Mouse (Mus musculus) spleen, adult 18-20 months (tissue): ENCODE measurements around the gene 1600014C23Rik.

Experiments
- DNase-seq, 2 experiments: peaks; one replicate each; pipeline ENCODE4 v3.0.0; 2022; ENCODE audit warnings: mixed read lengths in 2 of 2

The 1600014C23Rik gene

DNA sequence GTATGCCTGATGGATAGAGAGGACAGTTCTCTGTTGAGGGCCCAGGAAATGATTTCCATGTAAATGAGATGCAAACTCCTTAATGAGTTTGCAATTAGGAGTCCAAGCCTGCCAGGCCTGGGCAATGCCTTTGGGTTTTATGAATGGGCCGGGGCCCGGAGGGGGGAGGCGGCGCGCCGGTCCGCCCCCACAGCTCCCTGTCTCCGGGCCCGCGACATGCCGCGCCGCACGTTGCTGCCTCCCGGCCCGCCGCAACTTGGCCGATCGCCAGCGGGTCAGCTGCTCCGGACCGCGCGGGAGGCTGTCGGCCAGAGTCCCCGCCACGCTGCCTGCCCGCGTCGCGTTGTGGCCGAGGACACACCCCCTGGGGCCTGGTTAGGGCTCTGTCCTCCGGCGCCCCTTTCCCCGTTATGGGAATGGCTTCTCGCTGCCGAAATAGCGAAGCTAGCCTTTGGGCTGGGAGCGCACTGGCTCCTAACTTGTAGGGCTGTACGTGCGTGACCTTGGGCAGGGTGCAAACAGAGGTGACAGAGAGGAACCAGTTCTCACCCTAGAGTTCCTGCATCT, at the start of gene 1600014C23Rik:
TSS of gene 1600014C23Rik (minus strand) at position 110 of the 567 bp plus-strand sequence.
- no peak for DNase-seq

DNA sequence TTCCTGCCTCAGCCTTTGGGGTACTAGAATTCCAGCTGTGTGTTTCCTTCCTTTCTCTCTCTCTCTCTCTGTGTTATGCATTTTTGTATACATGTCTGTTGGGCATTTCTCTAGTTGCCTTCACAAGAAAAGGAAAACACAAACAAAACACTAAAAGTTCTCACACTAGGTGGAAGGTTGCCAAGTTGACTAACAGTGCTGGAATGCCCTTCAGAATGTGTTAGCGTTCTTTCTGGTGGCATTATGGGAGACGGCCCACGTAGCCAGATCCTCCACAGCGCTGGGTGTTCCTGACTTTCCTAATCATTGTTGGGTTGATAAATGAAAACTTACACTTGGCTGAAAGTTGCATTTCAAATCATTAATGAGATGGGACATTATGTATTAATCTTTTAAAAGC, 44.8 kb upstream of the 1600014C23Rik start:
- DNase-seq: no peak

DNA sequence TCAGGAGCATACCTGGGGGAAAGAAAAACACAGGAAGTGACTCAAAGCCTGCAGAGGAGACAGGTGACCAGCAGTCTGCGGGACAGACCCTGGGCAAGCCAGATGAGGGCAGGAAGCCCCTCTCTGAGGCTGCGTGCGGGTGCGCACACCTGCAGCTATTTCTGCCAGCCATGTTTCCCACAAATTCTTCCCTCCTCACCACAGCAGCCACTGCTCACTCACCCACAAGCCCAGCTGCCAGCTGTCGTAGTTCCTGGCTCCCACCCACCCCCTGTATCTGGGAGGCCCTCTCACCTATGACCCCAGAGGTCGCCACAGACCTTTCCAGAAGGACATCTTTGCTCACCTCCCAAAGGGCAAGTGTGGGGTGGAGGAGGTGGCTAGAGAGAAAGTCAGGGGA, 43.8 kb upstream of the 1600014C23Rik start:
- no peak for DNase-seq

DNA sequence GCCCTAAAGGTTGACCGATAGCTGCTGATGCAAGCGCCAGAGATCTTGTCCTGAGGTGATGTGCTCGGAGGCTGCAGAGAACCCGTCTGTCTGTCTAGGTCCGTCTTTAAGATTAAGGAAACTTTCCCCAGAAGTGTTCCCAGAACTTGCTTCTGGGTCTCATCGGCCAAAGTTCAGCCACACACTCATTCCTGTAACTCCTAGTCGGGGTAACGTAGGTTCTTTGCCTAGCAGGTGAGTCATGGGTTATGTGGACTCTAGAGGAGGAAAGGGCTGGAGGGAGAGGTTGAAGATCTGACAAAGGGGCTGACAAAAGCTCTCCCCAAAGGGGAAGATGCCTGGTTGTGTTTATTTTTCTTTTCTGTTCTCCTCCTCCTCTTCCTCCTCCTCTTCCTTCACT, 42.5 kb upstream of the 1600014C23Rik start:
- no peak for DNase-seq

DNA sequence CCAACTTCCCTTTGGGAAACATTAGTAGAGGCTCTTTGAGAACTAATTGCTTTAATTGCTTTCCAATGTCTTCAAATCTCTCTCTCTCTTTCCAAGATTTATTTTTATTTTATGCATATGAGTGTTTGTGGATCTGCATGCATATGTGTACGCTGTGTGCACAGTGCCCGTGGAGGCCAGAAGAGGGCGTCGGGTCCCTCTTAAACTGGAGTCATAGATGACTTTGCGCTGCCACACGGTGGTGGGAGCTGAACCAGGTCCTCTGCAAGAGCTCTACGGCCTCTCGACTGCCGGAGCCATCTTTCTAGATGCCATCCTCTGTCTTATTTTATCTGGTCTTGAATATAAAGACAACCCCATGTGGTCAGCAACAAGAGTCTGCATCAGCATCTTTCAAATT, 41.8 kb upstream of the 1600014C23Rik start:
- no peak for DNase-seq

DNA sequence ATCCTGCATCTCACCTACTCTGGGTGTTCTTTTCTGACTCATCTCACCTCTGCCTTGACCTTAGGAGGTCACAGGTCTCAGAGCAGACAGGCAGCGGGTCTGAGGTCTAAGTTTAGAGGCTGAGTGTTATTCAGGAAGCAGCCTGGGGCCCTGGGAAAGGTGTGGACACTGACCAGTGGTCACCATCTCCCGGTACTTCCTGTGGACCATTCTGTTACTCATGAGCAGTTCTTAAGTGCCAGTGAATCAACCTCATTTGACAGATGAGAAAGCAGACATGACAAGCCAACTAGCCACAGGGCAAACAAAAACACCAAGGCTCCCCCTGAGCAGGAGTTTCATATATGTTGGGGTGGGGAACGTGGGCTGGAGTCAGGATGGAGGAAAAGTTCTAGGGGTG, 38.9 kb upstream of the 1600014C23Rik start:
- no peak for DNase-seq

DNA sequence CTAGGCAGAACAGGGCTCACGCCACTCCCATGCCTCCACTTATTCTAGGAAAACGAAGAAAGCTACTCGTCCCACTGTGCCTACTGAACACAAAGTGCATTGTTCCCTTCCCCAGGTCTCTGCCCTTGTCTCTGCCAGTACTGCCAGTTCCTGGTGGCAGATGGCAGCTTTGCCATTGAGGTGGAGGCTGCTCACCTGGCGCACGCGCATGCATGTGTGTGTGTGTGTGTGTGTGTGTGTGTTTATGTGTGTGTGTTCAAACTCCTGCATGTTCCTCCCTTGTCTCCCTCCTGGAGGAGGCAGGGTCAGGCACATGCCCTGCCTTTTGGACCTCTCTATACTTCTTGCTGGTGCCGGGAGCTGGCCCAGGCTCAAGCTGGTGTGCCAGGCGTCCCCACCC, 38.5 kb upstream of the 1600014C23Rik start:
- no peak for DNase-seq

DNA sequence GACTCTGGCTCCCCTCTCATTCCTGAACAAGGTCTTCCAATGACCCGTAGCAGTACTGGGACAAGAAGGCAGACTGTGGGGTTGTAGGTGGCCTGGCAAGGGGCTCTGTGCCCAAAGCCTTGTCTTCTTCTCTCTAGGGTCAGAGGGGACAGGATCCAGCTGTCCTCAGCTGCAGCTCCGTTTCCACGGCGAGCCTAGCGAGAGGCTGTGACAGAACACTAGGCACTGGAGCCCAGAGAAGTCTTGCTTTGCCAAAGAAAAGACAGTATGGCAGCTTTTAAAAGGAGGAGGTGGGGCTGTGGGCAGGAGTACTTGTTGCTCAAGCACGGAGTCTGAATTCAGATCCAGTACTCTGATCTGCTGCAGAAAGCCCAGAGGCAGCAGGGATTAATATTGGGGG, 36.8 kb upstream of the 1600014C23Rik start:
- DNase-seq: no peak

DNA sequence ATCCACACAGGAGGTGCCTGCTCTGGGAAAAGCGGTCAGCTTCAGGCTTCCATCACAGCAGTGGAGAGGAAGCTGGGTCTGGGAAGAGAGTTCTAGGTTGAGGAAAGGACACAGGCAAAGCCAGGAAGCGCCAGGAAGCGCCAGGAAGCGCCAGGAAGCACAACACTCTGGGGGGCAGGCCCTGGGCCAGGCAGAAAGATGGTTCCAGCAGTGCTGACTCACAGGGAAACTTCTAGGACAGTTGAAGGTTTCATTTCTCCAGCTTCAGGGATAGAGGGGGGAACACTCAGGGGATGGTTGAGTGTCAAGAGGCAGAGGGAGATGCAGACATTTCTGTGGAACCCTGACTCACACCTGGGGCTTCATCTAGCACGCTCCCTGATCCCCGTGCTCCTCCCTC, 36.2 kb upstream of the 1600014C23Rik start:
- DNase-seq: no peak

DNA sequence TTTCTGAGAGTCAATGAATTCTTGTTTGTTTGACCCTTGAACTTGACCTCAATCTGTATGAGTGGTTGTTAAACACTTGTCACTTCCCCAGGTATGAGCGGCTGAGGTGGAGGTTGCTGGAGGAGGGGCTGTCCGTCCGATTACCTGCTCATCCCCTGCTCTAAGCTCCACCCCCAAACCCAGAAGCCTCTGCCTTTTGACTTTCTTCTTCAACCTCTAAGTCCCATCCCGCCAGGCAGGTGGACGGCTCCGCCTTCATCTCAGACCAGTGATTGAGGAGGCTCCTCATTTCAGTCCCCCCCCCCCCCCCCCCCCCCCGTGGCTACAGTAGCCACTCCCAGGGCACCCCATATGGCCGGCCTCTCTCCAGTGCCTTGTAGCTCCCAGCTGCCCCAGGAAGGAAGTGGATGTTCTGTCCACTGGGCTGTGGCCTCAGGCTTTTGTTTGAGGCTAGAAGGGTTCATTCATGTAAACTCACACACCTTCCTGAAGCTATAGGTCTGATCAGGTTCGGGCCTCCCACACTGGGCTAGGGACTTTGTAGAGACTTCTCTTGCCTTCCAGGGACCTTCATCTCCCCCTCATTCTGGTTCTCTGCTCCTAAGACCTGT, 34.0 kb upstream of the 1600014C23Rik start:
- DNase-seq: no peak

DNA sequence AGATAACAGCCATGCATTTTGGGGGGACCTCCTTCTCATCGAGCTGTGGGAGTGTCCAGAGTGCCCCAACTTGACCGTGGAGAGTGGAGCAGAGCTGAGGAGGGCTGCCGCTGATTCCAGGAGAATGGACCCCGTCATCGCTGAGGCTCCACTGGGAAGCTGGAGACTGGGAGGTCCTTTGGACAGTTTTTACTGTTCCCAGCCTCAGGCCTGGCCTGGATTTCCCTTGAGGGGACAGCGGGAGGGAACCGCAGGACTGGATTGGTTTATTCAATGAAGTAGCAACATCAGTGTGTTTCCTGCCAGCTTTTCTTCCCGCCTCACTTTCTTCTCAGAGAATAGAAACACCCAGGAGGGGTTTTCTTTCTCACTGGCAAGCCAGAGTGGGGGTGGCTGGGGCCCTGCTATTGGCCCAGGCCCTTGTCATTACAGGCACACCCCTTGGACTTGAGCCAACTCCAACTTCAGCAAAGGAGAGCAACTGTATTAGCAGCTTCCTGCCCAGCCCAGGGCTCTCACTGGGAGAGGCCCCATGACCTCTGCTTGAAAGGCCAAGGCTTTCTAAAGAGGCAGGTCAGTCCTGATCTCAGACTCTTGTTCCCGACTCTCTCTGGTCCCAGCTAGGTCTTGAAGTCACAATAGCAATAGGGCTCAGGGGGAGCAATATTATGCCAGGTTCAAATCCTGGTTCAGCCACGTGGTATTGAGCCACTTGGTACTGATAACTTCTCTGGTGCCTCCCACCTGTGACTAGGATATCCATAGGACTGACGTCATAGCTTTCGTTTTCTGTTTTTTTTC, 33.3 kb upstream of the 1600014C23Rik start:
- DNase-seq: peak; percentile 20

DNA sequence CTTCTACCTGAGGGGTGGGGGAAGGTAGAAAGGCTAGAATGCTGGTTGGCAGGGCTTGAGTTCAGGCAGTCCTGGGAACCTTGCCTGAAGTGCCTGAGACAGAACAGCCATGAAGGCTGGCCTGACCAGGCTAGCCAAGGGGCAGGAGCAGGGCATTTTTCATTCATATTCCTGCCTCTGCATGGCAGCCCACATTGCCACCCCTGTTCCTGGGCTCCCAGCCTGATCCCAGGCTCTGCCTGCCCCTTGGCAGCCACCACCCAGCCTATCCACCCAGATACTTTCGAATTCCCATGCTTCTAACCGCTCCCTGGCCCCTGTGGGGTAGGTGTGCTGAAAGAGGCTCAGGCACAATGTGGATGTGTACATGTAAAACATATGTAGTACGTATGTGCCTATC, 32.3 kb upstream of the 1600014C23Rik start:
- DNase-seq: no peak

DNA sequence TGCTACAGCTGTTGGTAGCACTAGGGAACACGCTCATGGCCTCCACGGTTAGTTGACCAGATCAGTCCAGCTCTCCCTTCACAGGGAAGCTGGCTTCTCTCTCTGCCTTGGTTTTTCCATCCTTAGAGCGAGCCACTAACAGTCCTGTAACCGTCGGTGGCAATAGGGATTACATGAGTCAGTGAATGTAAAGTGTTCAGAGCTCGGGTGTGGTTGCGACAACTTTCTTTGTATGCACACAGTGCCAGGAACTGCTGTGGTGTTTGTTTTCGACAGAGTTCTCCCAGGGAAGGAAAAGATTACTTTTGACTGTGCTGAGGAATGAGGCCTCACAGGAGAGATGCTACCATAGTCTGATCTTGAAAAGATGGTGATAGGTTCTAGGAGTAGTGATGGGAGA, 29.5 kb upstream of the 1600014C23Rik start:
- DNase-seq: no peak

DNA sequence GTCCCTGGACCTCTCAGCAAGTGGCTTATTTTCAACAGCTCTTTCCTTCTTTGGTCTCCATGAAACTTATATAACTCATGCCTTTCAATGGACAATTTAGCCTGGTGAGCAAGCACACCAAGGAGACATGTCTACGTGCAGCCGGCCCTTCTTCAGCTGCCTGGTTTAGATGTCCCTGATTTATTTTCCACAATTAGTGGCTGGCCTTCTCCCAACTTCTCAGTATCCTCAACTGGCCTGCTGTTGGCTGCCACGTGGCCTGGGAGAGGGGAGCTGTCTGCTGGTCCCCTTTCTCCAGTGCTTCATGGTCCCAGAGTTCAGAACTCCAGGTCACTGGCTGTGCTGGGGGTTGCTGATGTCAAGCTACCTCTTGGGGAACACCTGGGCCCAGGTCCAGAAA, 28.3 kb upstream of the 1600014C23Rik start:
- no peak for DNase-seq

DNA sequence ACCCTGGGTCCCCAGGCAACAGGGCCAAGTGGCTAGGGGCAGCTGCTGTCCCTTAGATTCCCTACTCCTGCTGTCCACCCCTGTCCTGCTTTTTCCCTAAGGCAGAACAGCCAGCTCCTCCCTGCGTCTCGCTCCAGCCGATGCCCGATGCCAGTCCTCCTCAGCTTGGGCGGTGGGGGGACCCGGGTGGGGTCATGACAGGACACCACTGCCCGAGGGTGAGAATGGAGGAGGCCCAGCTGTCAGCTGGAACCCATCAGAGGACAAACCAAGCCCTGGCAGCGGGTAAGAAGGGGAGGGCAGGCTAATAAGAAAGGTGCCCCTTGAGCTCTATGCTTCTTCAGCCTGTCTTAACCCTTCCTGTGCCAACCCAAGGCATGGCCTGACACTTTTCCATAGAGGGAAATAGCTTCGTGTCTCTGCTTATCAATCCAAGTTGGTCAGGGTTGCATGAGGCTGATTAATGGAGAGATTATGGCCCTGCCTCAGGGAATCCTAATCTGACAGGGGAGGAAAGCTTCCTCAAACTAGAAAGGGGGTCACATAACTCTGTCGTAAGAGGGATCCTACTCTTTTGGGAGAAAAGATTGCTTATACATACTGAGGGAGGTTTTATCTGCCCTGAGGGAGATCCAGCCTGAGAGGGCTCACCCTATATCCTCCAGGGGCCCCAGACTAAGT, 27.5 kb upstream of the 1600014C23Rik start:
- DNase-seq: no peak

DNA sequence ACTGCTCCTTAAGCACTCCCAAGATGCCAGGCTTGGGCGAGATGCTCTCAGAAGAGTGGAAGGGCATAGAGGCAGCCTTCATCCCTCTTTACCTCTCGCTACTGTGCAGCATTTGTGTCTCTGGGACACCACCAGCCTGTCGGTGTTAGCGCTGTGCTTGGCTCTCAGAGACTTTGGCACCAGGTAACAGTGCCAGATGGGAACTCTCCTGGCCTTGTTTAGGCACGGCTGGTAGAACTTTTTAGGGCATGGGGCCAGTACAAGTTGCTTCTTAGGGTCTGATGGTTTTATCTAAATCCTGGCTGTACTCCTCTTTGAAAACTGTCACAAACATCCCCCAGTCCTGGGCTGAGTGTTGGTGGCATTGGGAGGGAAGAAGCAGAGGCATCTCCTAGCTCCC, 26.1 kb upstream of the 1600014C23Rik start:
- no peak for DNase-seq

DNA sequence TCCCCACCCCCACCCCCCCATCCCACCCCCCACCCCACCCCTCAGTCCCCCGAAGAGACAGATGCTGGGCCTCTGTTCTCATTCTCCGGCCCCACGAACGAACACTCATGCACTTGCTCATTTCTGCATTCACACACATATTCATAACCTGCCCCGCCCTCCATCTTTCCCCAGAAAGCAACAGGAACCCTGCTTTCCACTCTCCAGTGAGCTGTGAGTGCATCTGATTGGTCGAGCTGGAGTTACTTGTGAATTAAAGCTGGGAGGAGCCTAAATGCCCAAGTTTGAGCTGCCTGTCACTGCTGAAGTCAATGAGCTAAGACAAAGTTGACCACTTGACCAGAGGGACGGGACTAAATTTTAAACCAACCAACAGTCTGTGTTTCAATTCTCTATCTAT, 25.2 kb upstream of the 1600014C23Rik start:
- no peak for DNase-seq

DNA sequence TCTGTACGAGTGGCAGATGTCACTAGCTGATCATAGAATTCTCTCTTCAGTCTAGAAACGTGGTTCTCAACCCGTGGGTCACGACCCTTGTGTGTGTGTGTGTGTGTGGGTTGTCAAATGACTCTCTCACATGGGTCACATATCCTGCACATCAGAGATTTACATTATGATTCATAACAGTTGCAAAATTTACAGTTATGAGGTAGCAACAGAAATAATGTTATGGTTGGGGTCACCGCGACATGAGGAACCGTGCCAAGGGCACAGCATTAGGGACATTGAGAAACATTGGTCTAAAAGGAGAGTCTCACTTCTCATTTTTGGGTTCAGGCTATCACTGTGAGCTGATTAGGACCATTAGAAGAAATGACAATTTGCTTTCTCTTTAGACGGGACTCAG, 24.3 kb upstream of the 1600014C23Rik start:
- DNase-seq: no peak

DNA sequence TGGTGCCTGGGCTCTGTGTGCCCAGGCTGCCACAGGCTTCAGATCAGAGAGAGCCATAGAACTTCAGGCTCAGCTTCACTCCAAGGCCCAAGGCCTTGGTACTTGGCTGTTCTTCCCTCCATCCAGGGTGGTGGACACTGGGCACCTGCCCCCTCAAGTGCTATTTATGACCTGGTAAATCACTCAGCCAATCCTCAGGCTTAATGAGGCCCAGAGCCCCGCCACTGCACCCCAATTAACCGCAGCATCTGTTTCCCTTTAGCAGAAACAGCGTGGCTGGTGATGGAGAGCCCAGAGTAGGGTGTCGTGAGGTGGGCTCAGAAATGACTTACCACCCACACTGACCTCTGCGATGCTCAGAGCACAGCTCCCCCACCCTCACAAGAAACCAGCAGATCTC, 23.2 kb upstream of the 1600014C23Rik start:
- DNase-seq: no peak

DNA sequence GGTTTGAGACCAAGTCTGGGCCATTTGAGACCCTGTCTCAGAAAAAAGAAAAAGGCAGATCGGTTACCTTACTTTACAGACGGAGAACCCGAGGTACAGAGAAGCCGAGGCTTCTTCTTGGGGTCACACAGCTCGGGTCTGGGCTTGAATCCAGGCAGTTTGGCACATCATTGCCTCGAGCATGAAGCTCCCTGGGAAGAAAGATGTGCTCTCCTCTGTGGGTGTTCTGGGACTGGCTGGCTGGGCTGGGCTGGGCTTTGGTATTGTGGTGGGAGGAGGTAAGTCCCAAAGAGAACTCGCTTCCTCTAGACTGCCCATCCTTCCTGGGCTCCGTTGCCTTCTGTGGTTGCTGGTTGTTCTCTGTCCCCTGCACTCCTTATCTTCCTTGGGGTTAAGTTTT, 22.7 kb upstream of the 1600014C23Rik start:
- no peak for DNase-seq

DNA sequence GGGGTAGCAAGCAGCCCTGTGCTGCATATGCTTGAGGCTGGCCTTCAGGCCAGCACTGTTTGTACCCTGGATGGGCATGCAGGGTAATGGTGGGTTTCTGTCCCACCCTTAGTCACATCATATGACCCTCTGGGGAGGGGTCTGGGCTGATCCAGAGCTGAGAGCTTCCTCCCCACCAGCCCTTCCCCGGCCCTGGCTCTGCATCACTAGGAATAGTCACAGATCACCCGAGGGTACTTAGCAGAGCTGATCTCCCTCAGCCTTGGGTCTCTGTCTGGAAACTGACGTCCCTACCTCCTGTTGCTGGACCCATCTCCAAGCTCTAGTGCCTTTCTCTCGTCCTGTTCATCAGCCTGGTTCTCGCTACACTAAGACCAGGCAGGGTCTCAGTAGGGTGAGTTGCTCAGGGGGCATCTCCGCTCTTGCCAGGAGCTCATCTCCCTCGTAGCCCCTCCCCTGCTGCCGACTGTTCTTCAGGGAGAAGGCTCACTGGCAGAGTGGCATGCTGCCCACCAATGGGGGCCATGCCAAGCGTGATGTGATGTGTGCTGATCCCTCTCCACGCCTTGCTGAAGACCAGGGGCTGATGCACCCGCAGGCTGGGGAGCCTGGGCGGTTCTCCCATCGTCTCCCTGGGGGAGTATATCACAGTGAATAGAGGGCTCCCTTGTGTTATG, 20.7 kb upstream of the 1600014C23Rik start:
- DNase-seq: no peak

DNA sequence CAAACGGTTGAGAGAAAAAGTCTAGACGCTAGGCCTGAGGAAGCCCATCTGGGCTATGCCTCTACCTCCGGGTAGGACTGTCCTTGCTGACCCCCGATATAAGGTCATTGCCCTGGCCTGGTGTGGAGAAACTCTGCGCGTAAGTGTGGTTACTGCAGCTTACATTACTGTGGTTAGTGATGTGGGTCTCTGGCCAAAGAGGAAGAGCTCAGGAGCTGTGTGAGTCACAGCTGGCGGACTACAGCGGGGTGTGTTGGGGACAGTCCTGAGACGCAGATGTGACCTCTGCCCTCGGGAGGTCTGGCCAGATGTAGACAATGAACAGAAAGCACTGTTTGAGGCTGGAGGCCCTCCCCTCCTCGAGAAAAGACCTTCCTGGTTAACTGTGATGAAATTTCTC, 19.0 kb upstream of the 1600014C23Rik start:
- no peak for DNase-seq

DNA sequence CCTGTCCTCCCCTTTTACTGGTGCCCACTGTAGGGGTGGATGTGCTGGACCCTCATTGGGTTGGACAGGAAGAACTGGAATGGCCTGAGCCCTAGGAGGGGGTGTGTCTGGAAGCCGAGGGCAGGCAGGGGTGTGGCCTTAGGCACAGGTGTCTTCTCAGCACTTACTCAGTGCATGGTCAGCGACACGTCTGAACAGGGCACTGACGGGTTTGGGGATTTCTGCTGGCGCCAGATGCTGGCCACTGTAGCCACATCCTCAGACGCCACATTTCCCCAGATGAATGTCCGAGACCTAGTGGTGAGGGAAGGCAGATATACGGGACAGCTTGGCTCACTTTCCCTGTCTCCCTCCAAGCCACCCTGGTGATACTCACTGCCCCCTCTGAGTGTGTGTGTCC, 18.4 kb upstream of the 1600014C23Rik start:
- no peak for DNase-seq
